Mouse (Mus musculus): ENCODE measurements around the gene Rpl22. TPM values are rescaled to one million over a fixed set of nuclear protein-coding genes. Genes with fewer than 3 reads are reported as not detected.

Gene Rpl22
- total RNA-seq, 2 experiments from 2014 or later, result 161 to 162 TPM

- no peak for DNase-seq (ENCODE audit: low spot score in 2 of 2)
Measured at GRCm38 (mm10) chr4:152360855-152361254, 35.3 kb downstream of the Rpl22 start.

GRCm38 (mm10) chr4:152362180-152362579 lies 36.6 kb downstream of the Rpl22 start:
- intact Hi-C loops (cut with DNase I), result no loop called here

More at GRCm38 (mm10) chr4:152360855-152361254, 35.3 kb downstream of the Rpl22 start:
- intact Hi-C loops (cut with DNase I), result no loop called here

GRCm38 (mm10) chr4:152365228-152365627 lies 39.7 kb downstream of the Rpl22 start:
- intact Hi-C loops (cut with DNase I), result no loop called here
- DNase-seq (ENCODE audit: low spot score in 2 of 2), result no peak

More at GRCm38 (mm10) chr4:152362180-152362579, 36.6 kb downstream of the Rpl22 start:
- DNase-seq (ENCODE audit: low spot score in 2 of 2), result no peak

GRCm38 (mm10) chr4:152382528-152383252 lies 57.1 kb downstream of the Rpl22 start:
- no peak for DNase-seq (ENCODE audit: low spot score in 2 of 2)
- intact Hi-C loops (cut with DNase I), result loop anchor here (5.0 kb wide), 1 partner anchor 50 kb away; no protein-coding TSS in a partner anchor

Other genes with a start within 250 kb of the Rpl22 start
- 10 to 100 TPM in 1 of 2 experiments, 1 to 10 TPM in 1; 8.7 to 10.1 TPM for gene Tnfrsf25, start 209.8 kb upstream of the Rpl22 start, total RNA-seq (2021)
- gene Espn, start 173.4 kb upstream of the Rpl22 start, total RNA-seq (2021), result 1 to 10 TPM; 1.4 to 2.0 TPM
- not detected for gene Hes2, start 166.9 kb upstream of the Rpl22 start, total RNA-seq (2021)
- gene Acot7, start 147.6 kb upstream of the Rpl22 start, total RNA-seq (2021), result 100 to 1,000 TPM; 295 to 323 TPM
- gene Gpr153, start 51.5 kb upstream of the Rpl22 start, total RNA-seq (2021), result 10 to 100 TPM; 28.0 to 31.2 TPM
- gene Hes3, start 34.1 kb upstream of the Rpl22 start, total RNA-seq (2021), result under 1 TPM in 1 of 2 experiments, not detected in 1; 0.35 TPM
- 10 to 100 TPM; 45.9 to 47.8 TPM for gene Icmt, start 28.5 kb upstream of the Rpl22 start, total RNA-seq (2021)
- 10 to 100 TPM; 10.2 to 17.0 TPM for gene Rnf207, start 6.7 kb upstream of the Rpl22 start, total RNA-seq (2021)
- gene Chd5, start 12.9 kb downstream of the Rpl22 start, total RNA-seq (2021), result 100 to 1,000 TPM; 162 to 195 TPM
- gene Nphp4, start 151.0 kb downstream of the Rpl22 start, total RNA-seq (2021), result 10 to 100 TPM; 18.2 to 20.3 TPM
- 100 to 1,000 TPM; 380 to 388 TPM for gene Kcnab2, start 152.1 kb downstream of the Rpl22 start, total RNA-seq (2021)

Measured in left cerebral cortex, postnatal 36 days (tissue).